Mouse (Mus musculus): ENCODE results near the gene Oma1. TPM values are rescaled to one million over a fixed set of nuclear protein-coding genes. Genes with fewer than 3 reads are reported as not detected.

Gene Oma1
- polyA plus RNA-seq, 1 experiment: 5.7 TPM

- DNase-seq (ENCODE audit: low read depth): no peak
- TF ChIP-seq CTCF (IDR thresholded peaks at IDR 0.05; ENCODE audit: borderline replicate concordance, extremely low read depth, insufficient read depth, insufficient read length): no peak
- no peak for TF ChIP-seq POLR2A (IDR thresholded peaks at IDR 0.05; ENCODE audit: borderline replicate concordance, extremely low read depth, insufficient read depth, insufficient read length, poor library complexity, severe bottlenecking)
Measured at GRCm38 (mm10) chr4:103358941-103359448, 45.4 kb downstream of the Oma1 start.

DNA sequence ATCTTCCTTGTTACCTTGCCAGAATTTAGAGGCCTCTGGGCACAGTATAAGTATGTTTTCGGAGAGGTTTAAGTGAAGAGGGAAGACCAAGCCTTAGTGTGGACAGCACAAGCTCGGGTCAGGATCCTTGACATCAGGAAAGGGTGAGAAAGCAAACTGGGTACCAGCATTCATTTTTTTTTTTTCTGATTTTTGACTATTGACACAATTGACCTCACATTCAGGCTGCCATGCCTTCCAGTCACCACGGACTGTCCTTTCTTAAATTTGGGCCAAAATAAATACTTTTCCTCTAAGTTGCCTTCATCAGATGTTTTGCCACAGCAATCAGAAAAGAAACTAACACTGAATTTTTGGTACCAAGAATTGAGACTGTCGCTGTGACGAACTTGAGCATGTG lies 68.6 kb downstream of the Oma1 start:
- TF ChIP-seq CTCF (IDR thresholded peaks at IDR 0.05; ENCODE audit: borderline replicate concordance, extremely low read depth, insufficient read depth, insufficient read length) (no peak), POLR2A (IDR thresholded peaks at IDR 0.05; ENCODE audit: borderline replicate concordance, extremely low read depth, insufficient read depth, insufficient read length, poor library complexity, severe bottlenecking) (no peak)
- no peak for DNase-seq (ENCODE audit: low read depth)

DNA sequence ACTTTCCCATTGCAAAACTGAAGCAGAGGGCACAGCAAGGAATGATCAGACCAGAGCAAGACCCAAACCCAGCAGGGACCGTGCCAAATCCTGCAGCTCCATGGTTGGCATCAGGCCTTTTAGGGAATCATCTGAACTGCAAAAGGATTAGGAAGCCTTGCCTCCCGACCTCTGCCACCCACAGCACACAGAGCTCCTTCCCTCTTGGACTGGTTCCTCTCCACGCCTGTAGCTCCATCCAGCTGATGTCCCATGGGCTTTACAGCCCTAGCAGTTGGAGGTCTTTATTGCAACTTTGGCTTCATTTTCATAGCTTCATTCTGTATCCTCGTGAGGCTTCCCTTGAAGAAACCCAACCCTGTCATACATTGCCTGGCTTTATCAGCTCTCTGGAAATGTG lies 71.4 kb downstream of the Oma1 start:
- no peak for DNase-seq (ENCODE audit: low read depth)
- no peak for TF ChIP-seq POLR2A (IDR thresholded peaks at IDR 0.05; ENCODE audit: borderline replicate concordance, extremely low read depth, insufficient read depth, insufficient read length, poor library complexity, severe bottlenecking)

- DNase-seq (ENCODE audit: low read depth): no peak
- TF ChIP-seq POLR2A (IDR thresholded peaks at IDR 0.05; ENCODE audit: borderline replicate concordance, extremely low read depth, insufficient read depth, insufficient read length, poor library complexity, severe bottlenecking) (no peak), CTCF (IDR thresholded peaks at IDR 0.05; ENCODE audit: borderline replicate concordance, extremely low read depth, insufficient read depth, insufficient read length) (no peak)
Measured at GRCm38 (mm10) chr4:103385835-103386787, 72.5 kb downstream of the Oma1 start.

GRCm38 (mm10) chr4:103387292-103387691 lies 73.7 kb downstream of the Oma1 start:
- TF ChIP-seq POLR2A (IDR thresholded peaks at IDR 0.05; ENCODE audit: borderline replicate concordance, extremely low read depth, insufficient read depth, insufficient read length, poor library complexity, severe bottlenecking): no peak
- no peak for TF ChIP-seq CTCF (IDR thresholded peaks at IDR 0.05; ENCODE audit: borderline replicate concordance, extremely low read depth, insufficient read depth, insufficient read length)
- peak; percentile 40 for DNase-seq (ENCODE audit: low read depth)

DNA sequence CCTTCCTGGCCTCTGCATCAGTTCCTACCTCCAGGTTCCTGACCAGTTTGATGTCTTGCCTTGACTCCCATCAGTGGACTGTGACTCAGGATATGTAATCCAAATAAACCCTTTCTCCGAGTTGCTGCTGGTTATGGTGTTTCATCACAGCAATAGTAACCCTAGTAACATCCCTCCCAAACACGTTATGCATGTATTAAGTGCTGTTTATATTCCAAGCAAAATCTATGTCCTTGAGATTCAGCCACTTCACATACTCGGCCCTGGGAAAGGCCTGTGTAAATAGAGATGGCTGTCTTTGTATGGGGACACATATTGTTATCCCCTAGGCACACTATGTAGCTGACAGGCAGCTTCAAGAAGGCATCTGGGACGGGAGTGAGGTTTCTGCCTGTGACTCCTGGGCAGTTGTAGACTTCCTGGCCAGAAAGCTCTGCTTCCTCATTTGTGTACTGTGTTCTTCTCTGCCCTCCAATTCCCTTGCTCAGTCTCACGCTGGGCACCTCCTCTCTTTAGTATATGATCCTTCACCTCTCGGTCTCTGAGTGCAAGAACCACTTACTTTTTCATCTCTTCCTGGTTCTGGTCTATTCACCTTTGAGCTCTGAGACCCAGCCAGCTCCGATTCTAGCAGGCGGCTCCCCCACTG lies 75.0 kb downstream of the Oma1 start:
- DNase-seq (ENCODE audit: low read depth): no peak

DNA sequence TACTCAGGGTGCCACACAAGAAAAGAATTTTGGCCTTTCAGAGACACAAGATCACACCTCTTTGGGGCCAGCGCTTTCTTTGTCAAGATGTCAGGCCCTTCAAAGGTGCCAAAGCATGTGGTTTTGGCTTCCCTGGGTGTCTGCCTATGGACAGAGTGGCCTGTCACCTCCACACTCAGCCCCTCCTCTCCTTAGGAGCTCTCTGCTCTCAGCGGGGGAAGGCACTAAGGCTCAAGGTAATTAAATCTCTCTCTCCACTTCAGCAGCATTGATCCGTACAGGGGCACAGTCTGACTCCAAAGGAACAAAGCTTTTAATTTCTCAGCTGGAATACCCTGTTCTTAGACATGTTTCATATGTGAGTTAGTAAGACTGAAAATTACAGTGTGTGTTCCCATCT lies 76.0 kb downstream of the Oma1 start:
- DNase-seq (ENCODE audit: low read depth): peak; percentile 65

More for the DNA sequence above, 75.0 kb downstream of the Oma1 start:
- TF ChIP-seq POLR2A (IDR thresholded peaks at IDR 0.05; ENCODE audit: borderline replicate concordance, extremely low read depth, insufficient read depth, insufficient read length, poor library complexity, severe bottlenecking) (no peak), CTCF (IDR thresholded peaks at IDR 0.05; ENCODE audit: borderline replicate concordance, extremely low read depth, insufficient read depth, insufficient read length) (no peak)

GRCm38 (mm10) chr4:103390499-103390898 lies 76.9 kb downstream of the Oma1 start:
- TF ChIP-seq POLR2A (IDR thresholded peaks at IDR 0.05; ENCODE audit: borderline replicate concordance, extremely low read depth, insufficient read depth, insufficient read length, poor library complexity, severe bottlenecking) (no peak), CTCF (IDR thresholded peaks at IDR 0.05; ENCODE audit: borderline replicate concordance, extremely low read depth, insufficient read depth, insufficient read length) (no peak)
- no peak for DNase-seq (ENCODE audit: low read depth)

More for the DNA sequence above, 76.0 kb downstream of the Oma1 start:
- no peak for TF ChIP-seq CTCF (IDR thresholded peaks at IDR 0.05; ENCODE audit: borderline replicate concordance, extremely low read depth, insufficient read depth, insufficient read length)
- TF ChIP-seq POLR2A (IDR thresholded peaks at IDR 0.05; ENCODE audit: borderline replicate concordance, extremely low read depth, insufficient read depth, insufficient read length, poor library complexity, severe bottlenecking): no peak

DNA sequence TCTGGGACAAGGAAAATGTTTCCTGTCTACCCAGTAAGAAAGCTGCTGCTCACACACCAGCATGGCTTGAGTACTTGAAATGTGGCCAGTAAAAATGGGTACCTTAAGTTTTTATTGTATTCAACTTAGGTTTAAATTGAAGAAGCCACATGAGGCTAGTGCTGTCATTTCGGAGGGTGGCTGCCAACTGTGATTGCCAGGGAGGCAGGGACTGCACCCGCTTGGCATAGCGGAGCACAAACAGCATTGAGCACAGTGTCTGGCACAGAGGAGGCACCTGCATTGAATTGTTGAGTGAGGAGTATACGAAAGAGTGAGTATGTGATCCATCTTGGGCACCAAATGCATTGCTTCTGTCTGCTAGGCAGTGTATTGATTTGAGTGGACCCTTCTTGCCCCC lies 81.5 kb downstream of the Oma1 start:
- TF ChIP-seq CTCF (IDR thresholded peaks at IDR 0.05; ENCODE audit: borderline replicate concordance, extremely low read depth, insufficient read depth, insufficient read length): no peak
- TF ChIP-seq POLR2A (IDR thresholded peaks at IDR 0.05; ENCODE audit: borderline replicate concordance, extremely low read depth, insufficient read depth, insufficient read length, poor library complexity, severe bottlenecking): no peak
- no peak for DNase-seq (ENCODE audit: low read depth)

GRCm38 (mm10) chr4:103395905-103396304 lies 82.3 kb downstream of the Oma1 start:
- no peak for DNase-seq (ENCODE audit: low read depth)
- TF ChIP-seq POLR2A (IDR thresholded peaks at IDR 0.05; ENCODE audit: borderline replicate concordance, extremely low read depth, insufficient read depth, insufficient read length, poor library complexity, severe bottlenecking): no peak
- no peak for TF ChIP-seq CTCF (IDR thresholded peaks at IDR 0.05; ENCODE audit: borderline replicate concordance, extremely low read depth, insufficient read depth, insufficient read length)

GRCm38 (mm10) chr4:103396876-103397275 lies 83.3 kb downstream of the Oma1 start:
- TF ChIP-seq POLR2A (IDR thresholded peaks at IDR 0.05; ENCODE audit: borderline replicate concordance, extremely low read depth, insufficient read depth, insufficient read length, poor library complexity, severe bottlenecking) (no peak), CTCF (IDR thresholded peaks at IDR 0.05; ENCODE audit: borderline replicate concordance, extremely low read depth, insufficient read depth, insufficient read length) (no peak)
- no peak for DNase-seq (ENCODE audit: low read depth)

All from brain, embryonic 14.5 days (tissue).